Mouse (Mus musculus): ENCODE data around the gene Olfr1238. TPM values are rescaled to one million over a fixed set of nuclear protein-coding genes. Genes with fewer than 3 reads are reported as not detected.

The Olfr1238 gene
- polyA plus RNA-seq (2017; shearing (Covaris generic)): not detected

DNA sequence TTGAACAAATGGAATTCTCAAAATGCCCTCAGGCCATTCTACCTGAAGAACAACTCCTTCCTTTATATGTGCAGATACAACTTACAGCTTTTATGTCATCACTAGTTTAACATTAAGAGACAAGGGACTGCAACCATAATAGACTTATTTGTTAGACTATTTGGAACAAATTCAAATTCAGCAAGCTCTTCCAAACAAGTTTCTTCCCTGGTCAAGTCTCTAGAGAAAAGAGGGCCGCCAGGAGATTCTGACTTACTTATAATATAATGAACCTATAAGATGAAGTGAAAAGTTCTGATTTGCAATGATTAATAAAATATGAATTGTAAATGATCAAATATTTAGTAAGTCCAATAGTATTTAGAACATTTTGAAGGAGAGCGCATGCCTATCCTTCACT, at the start of gene Olfr1238:
Gene Olfr1238 (minus strand): TSS at position 101 of the 400 bp plus-strand sequence.

GRCm38 (mm10) chr2:89442900-89443299, 33.4 kb upstream of the Olfr1238 start, which contains the start of gene Olfr1240:
TSS of gene Olfr1240 (minus strand) at chr2:89443000.

DNA sequence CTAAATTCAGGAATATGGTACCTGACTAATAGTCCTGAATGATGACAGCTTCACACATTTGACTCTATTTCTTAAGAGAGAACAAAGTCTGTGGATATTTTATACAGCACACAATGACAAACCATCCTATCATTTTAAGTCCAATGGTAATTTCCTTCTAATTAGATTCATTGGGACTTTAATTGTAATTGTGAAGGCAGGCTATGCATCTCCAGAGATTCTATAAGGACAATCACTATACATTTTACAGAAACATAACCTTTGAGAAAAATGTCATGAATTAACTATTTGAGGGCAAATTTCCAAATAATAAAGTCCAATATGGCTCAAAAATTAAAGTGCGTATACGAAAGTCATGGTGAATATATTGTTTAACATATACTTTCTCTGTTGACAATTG, 10.8 kb upstream of the Olfr1238 start, which contains the start of gene Olfr1239:
Gene Olfr1239 (minus strand): TSS at position 101 of the 400 bp plus-strand sequence.

GRCm38 (mm10) chr2:89364765-89365164, 44.7 kb downstream of the Olfr1238 start, which contains the start of gene Olfr1234:
TSS of gene Olfr1234 (minus strand) at chr2:89364865.

Other genes starting within 250 kb of the Olfr1238 start
- not detected for gene Olfr1224-ps1, start 245.6 kb downstream of the Olfr1238 start, polyA plus RNA-seq (2017; shearing (Covaris generic))
- gene Olfr1225, start 235.0 kb downstream of the Olfr1238 start, polyA plus RNA-seq (2017; shearing (Covaris generic)): not detected
- 0.10 TPM for gene Olfr1226, start 209.6 kb downstream of the Olfr1238 start, polyA plus RNA-seq (2017; shearing (Covaris generic))
- gene Olfr1228, start 155.6 kb downstream of the Olfr1238 start, polyA plus RNA-seq (2017; shearing (Covaris generic)): not detected
- gene Olfr1229, start 121.7 kb downstream of the Olfr1238 start, polyA plus RNA-seq (2017; shearing (Covaris generic)): not detected
- not detected for gene Olfr1230, start 112.4 kb downstream of the Olfr1238 start, polyA plus RNA-seq (2017; shearing (Covaris generic))
- not detected for gene Olfr1231, start 102.6 kb downstream of the Olfr1238 start, polyA plus RNA-seq (2017; shearing (Covaris generic))
- gene Olfr1232, start 80.0 kb downstream of the Olfr1238 start, polyA plus RNA-seq (2017; shearing (Covaris generic)): not detected
- gene Olfr1233, start 67.3 kb downstream of the Olfr1238 start, polyA plus RNA-seq (2017; shearing (Covaris generic)): 0.11 TPM
- not detected for gene Olfr1234, start 44.8 kb downstream of the Olfr1238 start, polyA plus RNA-seq (2017; shearing (Covaris generic))
- gene Olfr1239, start 10.7 kb upstream of the Olfr1238 start, polyA plus RNA-seq (2017; shearing (Covaris generic)): not detected
- not detected for gene Olfr1240, start 33.3 kb upstream of the Olfr1238 start, polyA plus RNA-seq (2017; shearing (Covaris generic))
- not detected for gene Olfr1241, start 77.5 kb upstream of the Olfr1238 start, polyA plus RNA-seq (2017; shearing (Covaris generic))
- not detected for gene Olfr1242, start 88.7 kb upstream of the Olfr1238 start, polyA plus RNA-seq (2017; shearing (Covaris generic))
- not detected for gene Olfr1243, start 121.8 kb upstream of the Olfr1238 start, polyA plus RNA-seq (2017; shearing (Covaris generic))
- not detected for gene Olfr1245, start 168.8 kb upstream of the Olfr1238 start, polyA plus RNA-seq (2017; shearing (Covaris generic))
- gene Olfr1246, start 183.5 kb upstream of the Olfr1238 start, polyA plus RNA-seq (2017; shearing (Covaris generic)): not detected
- not detected for gene Olfr1247, start 204.5 kb upstream of the Olfr1238 start, polyA plus RNA-seq (2017; shearing (Covaris generic))
- not detected for gene Olfr1248, start 208.6 kb upstream of the Olfr1238 start, polyA plus RNA-seq (2017; shearing (Covaris generic))
- gene Olfr1249, start 225.3 kb upstream of the Olfr1238 start, polyA plus RNA-seq (2017; shearing (Covaris generic)): not detected

Measured in effector memory CD4-positive, alpha-beta T cell, adult 7 months (primary cell).